Mouse (Mus musculus): ENCODE results near the gene Angptl4. TPM values are rescaled to one million over a fixed set of nuclear protein-coding genes. Genes with fewer than 3 reads are reported as not detected.

Gene Angptl4
- polyA plus RNA-seq, 1 experiment from 2014 or later, result 55.9 TPM

DNA sequence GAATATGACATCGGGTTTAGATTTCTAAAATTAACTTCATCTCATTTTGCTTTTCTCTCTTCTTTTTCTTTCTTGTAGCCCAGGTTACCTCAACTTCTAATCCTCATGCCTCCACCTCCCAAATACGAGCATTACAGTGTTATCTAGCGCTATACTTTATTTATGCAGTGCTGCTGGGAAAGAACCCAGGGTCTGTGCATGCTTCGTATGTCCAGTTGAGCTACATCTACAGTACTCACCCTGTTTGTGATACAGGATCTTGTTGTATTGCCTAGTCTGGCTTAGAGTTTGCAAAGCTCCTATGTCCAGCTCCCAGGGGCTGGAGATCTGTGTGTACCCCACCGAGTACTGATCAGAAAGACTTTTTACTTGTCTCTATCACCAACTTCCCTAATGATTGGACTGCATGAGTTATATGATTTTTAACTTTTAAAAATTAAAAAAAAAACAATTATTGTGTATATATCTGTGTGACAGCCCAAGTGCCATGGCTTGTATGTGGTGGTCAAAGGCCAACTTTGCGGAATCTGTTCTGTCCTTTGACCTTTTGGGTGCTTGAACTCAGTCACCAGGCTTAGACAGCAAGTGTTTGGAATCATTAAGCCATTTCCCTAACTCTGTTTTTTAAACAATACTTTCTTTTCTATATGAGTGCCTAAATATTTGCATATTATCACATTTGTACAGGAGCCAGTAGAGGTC, 7.6 kb downstream of the Angptl4 start:
- no peak overlapping the region for H3K27ac ChIP-seq
- H3K4me1 ChIP-seq, result peaks cover 12% of the 10 kb centered on the region
- no peak overlapping the region for H3K9ac ChIP-seq
- H3K27me3 ChIP-seq, result no peaks in the 10 kb centered on the region
- no peak for ATAC-seq (ENCODE audit: low FRiP score, low read depth)
- H3K9me3 ChIP-seq, result no peaks in the 10 kb centered on the region
- no peak overlapping the region for H3K4me3 ChIP-seq
- peaks cover 43% of the 10 kb centered on the region for H3K36me3 ChIP-seq
- WGBS, result 87% methylated on average over 6 of the region's 6 CpGs
- H3K4me2 ChIP-seq (replicated peaks), result no peak overlapping the region

DNA sequence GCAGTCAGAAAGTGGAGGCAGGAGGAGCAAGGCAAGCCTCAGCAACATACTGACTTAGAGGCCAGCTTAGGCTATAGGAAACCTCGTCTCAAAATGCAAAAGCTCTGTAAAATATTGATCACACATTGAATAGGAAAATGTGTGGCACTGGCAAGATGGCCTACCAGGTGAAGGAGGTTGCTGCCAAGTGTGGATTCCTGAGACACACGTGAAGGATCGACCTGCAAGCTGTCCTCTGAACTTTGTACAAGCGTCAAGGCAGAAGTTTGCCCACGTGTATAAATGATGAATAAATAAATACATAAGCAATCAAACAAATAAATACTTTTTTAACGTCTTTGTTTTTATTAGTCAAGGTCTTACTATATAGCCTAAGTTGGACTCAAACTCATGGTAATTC, 8.2 kb downstream of the Angptl4 start:
- Histone ChIP-seq H3K27ac (no peak overlapping the region), H3K4me1 (peaks cover 6% of the 10 kb centered on the region), H3K36me3 (peaks cover 43% of the 10 kb centered on the region), H3K9ac (no peak overlapping the region), H3K4me3 (no peak overlapping the region), H3K9me3 (no peaks in the 10 kb centered on the region), H3K4me2 (replicated peaks) (no peak overlapping the region), H3K27me3 (no peaks in the 10 kb centered on the region)
- no peak for ATAC-seq (ENCODE audit: low FRiP score, low read depth)
- WGBS, result 83% methylated on average over 6 of the region's 6 CpGs

DNA sequence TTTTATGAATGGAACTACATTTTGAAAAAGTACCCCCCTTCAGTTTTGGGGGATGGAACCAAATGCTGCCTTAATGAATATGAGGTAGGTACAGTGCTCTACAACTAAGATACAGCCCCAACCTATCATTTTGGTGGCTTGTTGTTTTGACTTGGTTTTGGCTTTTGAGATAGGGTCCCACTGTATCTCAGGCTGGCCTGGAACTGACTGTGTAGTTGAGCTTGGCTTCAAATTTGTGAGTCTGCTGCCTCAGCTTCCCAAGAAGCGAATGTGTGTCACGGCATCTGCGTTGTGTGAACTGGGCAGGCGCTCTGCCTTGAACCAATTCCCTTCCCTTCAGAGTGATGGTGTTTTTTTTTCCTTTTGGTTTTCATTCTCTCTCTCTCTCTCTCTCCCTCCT, 10.0 kb downstream of the Angptl4 start:
- H3K9ac ChIP-seq, result no peak overlapping the region
- no peak overlapping the region for H3K4me3 ChIP-seq
- no peaks in the 10 kb centered on the region for H3K27me3 ChIP-seq
- H3K4me1 ChIP-seq, result no peaks in the 10 kb centered on the region
- no peak for ATAC-seq (ENCODE audit: low FRiP score, low read depth)
- peaks cover 25% of the 10 kb centered on the region for H3K36me3 ChIP-seq
- no peak overlapping the region for H3K4me2 ChIP-seq (replicated peaks)
- H3K27ac ChIP-seq, result no peak overlapping the region
- no peaks in the 10 kb centered on the region for H3K9me3 ChIP-seq
- 93% methylated on average over 4 of the region's 4 CpGs for WGBS

DNA sequence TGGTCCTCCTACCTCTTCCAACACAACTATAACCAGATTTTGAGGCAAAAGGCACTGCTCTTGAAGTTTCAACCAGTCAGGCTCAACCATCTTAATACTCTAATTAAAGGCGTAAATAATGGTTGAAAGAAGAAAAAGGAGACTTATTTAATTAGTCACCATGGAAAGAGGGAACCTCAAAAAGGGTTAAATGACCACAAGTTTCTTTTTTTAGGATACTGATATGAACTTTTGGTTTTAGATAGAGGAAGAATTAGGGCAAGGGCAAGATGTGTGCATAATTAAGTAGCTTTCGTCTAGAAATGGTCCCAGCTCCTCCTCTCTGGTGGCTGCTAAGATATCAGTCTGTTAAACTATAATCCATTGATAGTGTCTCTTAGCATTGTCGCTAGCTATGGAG, 15.2 kb downstream of the Angptl4 start:
- Histone ChIP-seq H3K27ac (no peak overlapping the region), H3K4me2 (replicated peaks) (no peak overlapping the region), H3K4me3 (no peak overlapping the region), H3K36me3 (no peaks in the 10 kb centered on the region), H3K27me3 (no peaks in the 10 kb centered on the region), H3K4me1 (no peaks in the 10 kb centered on the region), H3K9ac (no peak overlapping the region), H3K9me3 (no peaks in the 10 kb centered on the region; the same call in 1 of the 2 replicates)
- WGBS, result 78% methylated on average over 3 of the region's 3 CpGs
- ATAC-seq (ENCODE audit: low FRiP score, low read depth), result no peak

DNA sequence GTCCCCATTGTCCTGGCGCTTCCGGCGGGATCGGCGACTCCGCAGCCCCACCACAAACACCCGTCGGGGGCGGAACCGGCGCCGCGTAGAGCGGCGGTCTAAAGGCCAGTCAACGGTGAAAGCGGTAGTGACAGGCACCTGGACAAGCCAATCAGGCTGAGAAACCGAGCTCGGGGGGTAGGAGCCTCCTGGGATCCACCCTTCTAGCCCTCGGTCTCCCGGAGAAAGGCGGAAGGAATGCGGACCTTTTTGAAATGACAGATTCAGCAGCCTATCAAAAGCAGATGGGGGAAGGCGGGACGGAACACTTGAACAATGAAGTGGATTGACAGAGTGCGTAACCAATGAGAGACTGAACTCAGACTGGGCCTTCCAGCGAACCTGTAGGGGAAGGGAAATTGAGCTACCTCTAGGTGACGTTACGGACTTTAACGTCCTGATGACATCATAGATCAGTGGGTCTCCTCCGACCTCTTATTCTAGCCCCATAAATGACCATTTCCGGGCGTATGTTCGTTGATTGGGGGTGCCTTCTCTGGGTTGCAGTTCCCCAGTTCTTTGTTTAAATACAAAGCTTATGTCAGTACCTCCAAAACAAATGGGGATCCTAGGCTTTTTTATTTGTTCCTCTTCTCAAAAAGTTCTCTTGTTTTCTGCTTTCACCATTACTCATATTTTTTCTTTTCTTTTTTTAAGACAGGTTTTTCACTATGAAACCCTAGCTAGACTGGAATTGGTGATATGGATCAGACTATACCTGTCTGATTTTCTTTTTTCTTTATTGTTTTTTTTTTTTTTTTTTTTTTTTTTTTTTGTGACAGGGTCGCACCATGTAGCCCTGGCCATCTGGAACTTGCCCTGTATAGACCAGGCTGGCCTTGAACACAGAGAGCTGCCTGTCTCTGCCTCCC, 21.1 kb downstream of the Angptl4 start, which contains the start of gene Rab11b:
Rab11b (minus strand) TSS at position 276 of the 911 bp plus-strand sequence.
- H3K9me3 ChIP-seq, result no peaks in the 10 kb centered on the region; the same call in 1 of the 2 replicates
- peaks cover 42% of the 10 kb centered on the region for H3K4me1 ChIP-seq
- H3K27ac ChIP-seq, result peak within 1 kb of the TSS; percentile 99
- H3K4me3 ChIP-seq, result peak within 1 kb of the TSS; percentile 75
- peaks cover 10% of the 10 kb centered on the region for H3K36me3 ChIP-seq
- H3K4me2 ChIP-seq (replicated peaks), result peak within 1 kb of the TSS; percentile 78
- WGBS, result 3% methylated on average over 35 of the region's 35 CpGs
- no peaks in the 10 kb centered on the region for H3K27me3 ChIP-seq
- peak; percentile 99 for ATAC-seq (ENCODE audit: low FRiP score, low read depth)
- H3K9ac ChIP-seq, result peak within 1 kb of the TSS; percentile 97

DNA sequence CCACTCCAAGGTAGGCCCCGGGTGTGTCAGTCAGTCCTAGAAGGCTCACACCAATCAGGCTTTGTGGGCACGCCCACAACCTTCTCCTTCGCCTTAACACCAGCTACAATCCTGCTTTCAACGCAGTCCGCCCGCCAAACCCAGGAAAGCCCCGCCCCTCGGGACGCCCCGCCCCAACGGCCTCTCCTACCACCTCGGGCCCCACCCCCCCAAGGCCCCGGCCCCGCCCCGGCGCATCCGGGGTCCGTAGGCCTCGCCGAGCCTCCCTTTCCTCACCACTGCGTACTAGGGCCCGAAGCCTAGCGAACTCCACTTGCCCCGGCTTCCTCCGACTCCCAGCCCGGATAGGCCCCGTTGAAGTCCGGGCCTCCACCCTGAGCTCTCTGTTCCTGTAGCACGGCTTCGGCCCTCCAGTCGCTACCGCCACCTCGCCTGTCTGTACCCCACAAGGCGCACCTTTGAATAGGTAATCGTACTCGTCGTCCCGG, 21.8 kb downstream of the Angptl4 start:
- H3K9ac ChIP-seq, result peak overlapping the region; percentile 97
- peaks cover 10% of the 10 kb centered on the region for H3K36me3 ChIP-seq
- peak; percentile 86 for ATAC-seq (ENCODE audit: low FRiP score, low read depth)
- H3K4me2 ChIP-seq (replicated peaks), result peak overlapping the region; percentile 78
- peak overlapping the region; percentile 99 for H3K27ac ChIP-seq
- WGBS, result 0% methylated on average over 31 of the region's 38 CpGs
- H3K27me3 ChIP-seq, result no peaks in the 10 kb centered on the region
- H3K4me1 ChIP-seq, result peaks cover 47% of the 10 kb centered on the region
- H3K4me3 ChIP-seq, result peak overlapping the region; percentile 75
- no peaks in the 10 kb centered on the region; the same call in 1 of the 2 replicates for H3K9me3 ChIP-seq

DNA sequence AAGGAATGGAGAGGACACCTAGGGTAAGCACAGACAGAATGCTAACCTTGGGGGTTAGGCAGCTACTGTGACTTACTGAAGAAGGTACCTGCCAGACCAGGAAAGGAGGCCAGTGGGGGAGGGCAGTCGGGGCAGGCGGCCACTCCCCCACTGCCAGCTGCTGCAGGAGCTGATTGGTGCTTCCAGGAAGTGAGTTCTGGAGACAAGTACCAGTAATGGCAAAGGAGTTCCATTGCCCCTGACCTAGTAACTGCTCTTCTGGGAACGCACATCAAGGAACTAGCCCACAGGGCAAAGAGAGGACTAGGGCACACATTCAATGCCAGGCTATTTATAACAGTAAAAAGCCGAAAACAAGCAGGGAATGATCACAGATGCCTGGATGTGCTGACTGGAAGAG, 24.4 kb downstream of the Angptl4 start:
- Histone ChIP-seq H3K4me1 (peaks cover 62% of the 10 kb centered on the region), H3K4me2 (replicated peaks) (peak overlapping the region; percentile 14), H3K36me3 (peaks cover 16% of the 10 kb centered on the region), H3K9ac (peak overlapping the region; percentile 19; the same call in 1 of the 2 replicates), H3K4me3 (no peak overlapping the region), H3K27ac (no peak overlapping the region), H3K9me3 (no peaks in the 10 kb centered on the region), H3K27me3 (no peaks in the 10 kb centered on the region)
- WGBS, result 57% methylated on average over 4 of the region's 4 CpGs
- ATAC-seq (ENCODE audit: low FRiP score, low read depth), result no peak

DNA sequence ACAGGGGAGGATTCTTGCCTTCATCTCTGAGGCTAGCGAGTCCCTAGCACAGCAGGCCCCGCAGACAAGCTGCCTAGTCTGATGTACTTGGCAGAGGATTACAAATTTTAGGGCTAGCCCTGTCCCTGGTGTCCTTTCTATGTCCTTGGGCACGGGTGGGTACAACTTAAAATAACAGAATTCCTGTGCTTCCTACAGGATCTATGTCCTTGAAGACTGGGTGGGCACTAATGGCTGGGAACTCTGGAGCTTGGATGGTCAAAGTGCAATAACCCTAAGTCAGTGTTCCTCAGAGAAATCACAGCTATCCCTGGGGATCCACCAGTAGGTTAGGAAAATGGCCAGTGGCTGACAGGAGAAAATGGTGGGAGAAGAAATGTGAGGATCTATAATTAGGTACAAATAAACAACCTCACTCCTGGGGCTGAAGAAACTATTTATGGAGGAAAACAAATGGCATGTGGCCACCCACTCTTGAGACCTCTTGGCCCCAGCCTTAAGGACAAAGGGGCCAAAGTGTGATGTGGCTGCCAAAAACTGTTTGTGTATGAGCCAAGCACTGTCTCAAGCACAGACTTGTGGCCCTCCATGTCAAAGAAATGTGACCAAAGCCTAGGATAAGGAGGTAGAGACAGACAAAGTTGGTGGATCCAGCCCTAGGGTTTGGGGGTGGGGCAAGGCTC, 25.4 kb downstream of the Angptl4 start:
- 92% methylated on average over 3 of the region's 3 CpGs for WGBS
- Histone ChIP-seq H3K9me3 (no peaks in the 10 kb centered on the region), H3K9ac (0 out of 2 replicates have a peak overlapping the region, but pooled peaks have one; percentile 31), H3K27me3 (no peaks in the 10 kb centered on the region), H3K36me3 (peaks cover 23% of the 10 kb centered on the region), H3K4me1 (peaks cover 62% of the 10 kb centered on the region), H3K27ac (peak overlapping the region; percentile 10; the same call in 1 of the 2 replicates), H3K4me3 (no peak overlapping the region), H3K4me2 (replicated peaks) (no peak overlapping the region)
- no peak for ATAC-seq (ENCODE audit: low FRiP score, low read depth)

DNA sequence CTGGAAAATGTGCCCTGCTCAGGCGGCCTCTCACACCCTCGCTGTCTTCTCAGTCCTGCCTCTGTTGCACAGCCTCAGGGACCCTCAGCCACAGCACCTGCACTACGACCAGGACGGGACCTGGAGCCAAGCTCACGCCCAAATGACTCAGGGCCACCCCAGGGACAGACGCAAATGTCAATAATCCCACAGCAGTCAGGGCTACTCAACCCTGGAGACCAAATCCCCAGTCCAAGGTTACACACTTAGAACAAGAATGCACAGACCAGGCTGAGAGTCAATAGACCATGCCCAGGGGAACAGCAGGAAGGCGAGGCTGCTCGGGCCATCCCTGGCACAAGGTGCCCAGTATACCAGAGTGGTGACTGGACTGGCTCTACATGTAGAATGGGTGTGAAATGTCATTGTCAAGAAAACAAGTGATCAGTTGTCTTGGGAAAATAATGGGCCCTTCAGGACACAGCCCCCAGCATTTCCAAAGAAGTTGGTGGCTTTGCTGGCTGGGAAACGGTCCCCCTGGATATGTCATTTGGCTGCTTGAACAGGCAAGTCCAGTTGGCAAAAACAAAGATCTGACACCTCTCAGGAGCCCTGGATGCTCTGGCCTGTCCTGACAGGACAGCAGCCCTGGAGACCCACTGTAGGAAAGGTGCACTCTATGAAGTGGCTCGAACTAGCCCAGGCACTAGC, 26.1 kb downstream of the Angptl4 start:
- H3K27ac ChIP-seq, result 0 out of 2 replicates have a peak overlapping the region, but pooled peaks have one; percentile 10
- peaks cover 59% of the 10 kb centered on the region for H3K4me1 ChIP-seq
- 81% methylated on average over 10 of the region's 10 CpGs for WGBS
- no peaks in the 10 kb centered on the region for H3K9me3 ChIP-seq
- no peak overlapping the region for H3K4me2 ChIP-seq (replicated peaks)
- 0 out of 2 replicates have a peak overlapping the region, but pooled peaks have one; percentile 31 for H3K9ac ChIP-seq
- no peak overlapping the region for H3K4me3 ChIP-seq
- H3K27me3 ChIP-seq, result no peaks in the 10 kb centered on the region
- ATAC-seq (ENCODE audit: low FRiP score, low read depth), result no peak
- peaks cover 30% of the 10 kb centered on the region for H3K36me3 ChIP-seq

DNA sequence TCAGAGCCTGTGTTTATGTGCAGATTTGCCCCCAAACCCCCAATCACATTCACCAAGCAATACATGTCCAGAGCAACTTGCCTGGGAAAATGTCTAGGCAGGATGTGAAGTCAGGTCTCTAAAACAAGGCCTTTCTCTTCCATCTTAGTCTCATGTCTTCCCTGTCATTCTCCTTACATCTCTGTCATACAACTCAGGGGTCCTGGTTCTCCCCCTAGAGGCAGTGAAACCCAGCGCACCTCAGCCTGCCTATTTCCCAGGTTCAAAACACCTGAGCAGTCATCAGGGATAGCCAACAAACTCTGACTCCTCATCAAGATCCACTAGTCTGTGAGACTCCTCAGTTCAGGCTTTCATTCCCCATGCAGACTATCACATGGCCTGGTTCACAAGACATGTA, 27.0 kb downstream of the Angptl4 start:
- no peak for ATAC-seq (ENCODE audit: low FRiP score, low read depth)
- H3K4me2 ChIP-seq (replicated peaks), result no peak overlapping the region
- H3K4me3 ChIP-seq, result no peak overlapping the region
- no peaks in the 10 kb centered on the region for H3K9me3 ChIP-seq
- H3K27me3 ChIP-seq, result no peaks in the 10 kb centered on the region
- H3K27ac ChIP-seq, result no peak overlapping the region
- H3K4me1 ChIP-seq, result peaks cover 59% of the 10 kb centered on the region
- H3K36me3 ChIP-seq, result peaks cover 39% of the 10 kb centered on the region
- H3K9ac ChIP-seq, result no peak overlapping the region; the same call in 1 of the 2 replicates
- 78% methylated on average over 1 of the region's 1 CpGs for WGBS

DNA sequence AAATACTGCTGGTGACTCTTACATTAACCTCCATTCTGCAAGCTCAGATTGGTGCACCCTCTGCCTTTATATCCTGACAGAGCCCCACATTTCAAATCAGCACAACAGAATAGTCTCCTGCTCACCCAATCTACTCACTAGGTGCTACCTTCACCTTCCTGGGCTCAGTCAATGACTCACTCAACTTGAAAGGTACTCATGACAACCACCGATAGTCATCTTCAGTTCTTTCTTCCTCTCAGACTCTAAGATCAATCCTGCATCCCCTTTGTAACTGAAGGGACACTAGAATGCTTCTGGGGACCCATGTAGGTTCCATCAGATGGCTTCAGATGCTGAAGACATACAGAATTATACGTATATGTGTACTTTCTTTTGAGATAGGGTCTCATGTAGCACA, 29.3 kb downstream of the Angptl4 start:
- Histone ChIP-seq H3K36me3 (peaks cover 55% of the 10 kb centered on the region), H3K9me3 (no peaks in the 10 kb centered on the region), H3K27me3 (no peaks in the 10 kb centered on the region), H3K27ac (no peak overlapping the region), H3K4me1 (peaks cover 38% of the 10 kb centered on the region), H3K4me2 (replicated peaks) (no peak overlapping the region), H3K4me3 (no peak overlapping the region), H3K9ac (no peak overlapping the region)
- ATAC-seq (ENCODE audit: low FRiP score, low read depth), result no peak
- WGBS, result 94% methylated on average over 2 of the region's 2 CpGs

Data from limb, embryonic 13.5 days (tissue).